23 mouse cellular contexts compared by ENCODE assay signal in genomic region chr13:3867158-3867557, GRCm38 (mm10). TPM values are rescaled to one million over a fixed set of nuclear protein-coding genes. Genes with fewer than 3 reads are reported as not detected.
A peak's percentile ranks its signal among the peaks of the same experiment; 100 is the strongest.
DNase-seq lines count a peak whose midpoint lies in the region; ATAC-seq and TF ChIP-seq lines count a peak whose summit lies in the region.
"Had no signal": no experiment of that assay in that cellular context is flagged by ENCODE, and none has a peak within 500 bp of the region (broad histone marks: within the 10 kb centered on the region; RNA-seq: fewer than 3 reads in every experiment).

No protein-coding gene starts in this region.

- DNase-seq in heart, adult 9 months (ENCODE audit: low spot score in 2 of 2): no peak
- DNase-seq in MEL (ENCODE audit: low read depth, low spot score): peak; percentile 89
- DNase-seq in thymus, postnatal 10 days (ENCODE audit: low spot score in 2 of 2): no peak
- DNase-seq in adipocyte (ENCODE audit: low spot score): no peak
- no peak for DNase-seq in layer of hippocampus, adult 9-10 months (ENCODE audit: low spot score)
- DNase-seq: B cell, adult 2 months; cerebellum, postnatal 10 days; forebrain, postnatal 0 days; gastrocnemius, postnatal 25 days; heart, postnatal 10 days; layer of hippocampus, postnatal 36 days had no signal

- peak; percentile 75 for ATAC-seq in heart, embryonic 12.5 days (ENCODE audit: insufficient number of reproducible peaks, low FRiP score)
- peak; percentile 36; the same call in 1 of the 2 replicates for ATAC-seq in megakaryocyte, adult 5-6 weeks (ENCODE audit: poor library complexity, severe bottlenecking)
- ATAC-seq: activated CD4-positive, CD25-positive, alpha-beta regulatory T cell, adult 4 months; forebrain, postnatal 0 days; hindbrain, postnatal 0 days had no signal

- peak; percentile 40 to 88 for TF ChIP-seq EP300 in MEL (IDR thresholded peaks at IDR 0.05; ENCODE audit: low read depth in 1 of 2, low read length in 2 of 2)

- no peak overlapping the region for H3K9ac ChIP-seq in heart, embryonic 12.5 days
- H3K9ac ChIP-seq in MEL (ENCODE audit: control insufficient read depth, low read depth, low read length, poor library complexity, severe bottlenecking): peak overlapping the region; percentile 71
- H3K9ac ChIP-seq: embryonic facial prominence, embryonic 13.5 days; forebrain, postnatal 0 days had no signal

- peaks cover 6% of the 10 kb centered on the region; the same call in 1 of the 2 replicates for H3K4me1 ChIP-seq in heart, embryonic 12.5 days (replicated peaks)
- H3K4me1 ChIP-seq in MEL (ENCODE audit: control insufficient read depth in 1 of 2, insufficient read depth in 2 of 2, low read length in 2 of 2): peaks cover 11 to 50% of the 10 kb centered on the region in 2 experiments
- H3K4me1 ChIP-seq in erythroblast, embryonic 14.5 days (ENCODE audit: control insufficient read depth): peaks cover 96% of the 10 kb centered on the region
- H3K4me1 ChIP-seq: embryonic facial prominence, embryonic 13.5 days; limb, embryonic 10.5 days had no signal

- peak in 1 of 2 experiments; percentile 46; a peak in 2 of 4 replicates for TF ChIP-seq POLR2A in MEL (IDR thresholded peaks at IDR 0.05; ENCODE audit: control insufficient read depth in 1 of 2, insufficient read depth in 1 of 2, low read depth in 1 of 2, low read length in 2 of 2, poor library complexity in 1 of 2)

- H3K4me3 ChIP-seq in heart, embryonic 12.5 days: no peak overlapping the region
- peak overlapping the region; percentile 15 to 29 for H3K4me3 ChIP-seq in MEL (ENCODE audit: control insufficient read depth in 1 of 2, insufficient read depth in 1 of 2, low read depth in 2 of 2, low read length in 2 of 2)
- peak overlapping the region; percentile 47 for H3K4me3 ChIP-seq in erythroblast, embryonic 14.5 days (replicated peaks)
- H3K4me3 ChIP-seq: embryonic facial prominence, embryonic 13.5 days; limb, embryonic 10.5 days had no signal

- TF ChIP-seq CTCF in MEL (IDR thresholded peaks at IDR 0.05 in 2 of 3, conservative IDR thresholded peaks at IDR 0.05 in 1 of 3; ENCODE audit: control insufficient read depth in 1 of 3, insufficient read depth in 1 of 3, low read depth in 2 of 3, low read length in 3 of 3, poor library complexity in 1 of 3, severe bottlenecking in 1 of 3): no peak

- TF ChIP-seq RAD21 in MEL (IDR thresholded peaks at IDR 0.05; ENCODE audit: low read depth, low read length): no peak

- no peaks in the 10 kb centered on the region for H3K9me3 ChIP-seq in heart, embryonic 12.5 days (replicated peaks)
- H3K9me3 ChIP-seq in MEL (replicated peaks; ENCODE audit: insufficient read depth, low read length): no peaks in the 10 kb centered on the region
- no peaks in the 10 kb centered on the region for H3K9me3 ChIP-seq in erythroblast, embryonic 14.5 days (ENCODE audit: control insufficient read depth, low read length)
- H3K9me3 ChIP-seq: embryonic facial prominence, embryonic 13.5 days; G1E; limb, embryonic 10.5 days had no signal

- WGBS in heart, embryonic 12.5 days: 68% methylated on average over 6 of the region's 6 CpGs

- no peak overlapping the region for H3K27ac ChIP-seq in heart, embryonic 12.5 days (ENCODE audit: poor library complexity, severe bottlenecking)
- peak overlapping the region; percentile 97 for H3K27ac ChIP-seq in MEL (ENCODE audit: control insufficient read depth, low read depth, low read length)
- H3K27ac ChIP-seq: embryonic facial prominence, embryonic 13.5 days; hindbrain, postnatal 0 days; kidney, postnatal 0 days; limb, embryonic 10.5 days had no signal

- H3K27me3 ChIP-seq in heart, embryonic 12.5 days (replicated peaks): no peaks in the 10 kb centered on the region
- H3K27me3 ChIP-seq in MEL (ENCODE audit: control insufficient read depth in 1 of 2, insufficient read depth in 2 of 2, low read length in 2 of 2): no peaks in the 10 kb centered on the region
- no peaks in the 10 kb centered on the region for H3K27me3 ChIP-seq in erythroblast, embryonic 14.5 days (ENCODE audit: control insufficient read depth)
- H3K27me3 ChIP-seq: embryonic facial prominence, embryonic 13.5 days had no signal

- H3K36me3 ChIP-seq in heart, embryonic 12.5 days: no peaks in the 10 kb centered on the region
- peaks cover 0 to 44% of the 10 kb centered on the region in 2 experiments; a peak in 2 of 4 replicates for H3K36me3 ChIP-seq in MEL (ENCODE audit: control insufficient read depth in 1 of 2, insufficient read depth in 2 of 2, low read length in 2 of 2)
- H3K36me3 ChIP-seq in erythroblast, embryonic 14.5 days (ENCODE audit: control insufficient read depth): no peaks in the 10 kb centered on the region; the same call in 1 of the 2 replicates
- H3K36me3 ChIP-seq: embryonic facial prominence, embryonic 13.5 days; G1E; limb, embryonic 10.5 days had no signal

- H3K79me2 ChIP-seq in MEL (ENCODE audit: control insufficient read depth, insufficient read depth, low read length, poor library complexity): no peaks in the 10 kb centered on the region; the same call in 1 of the 2 replicates

- H3K4me2 ChIP-seq in heart, embryonic 12.5 days: no peak overlapping the region
- H3K4me2 ChIP-seq: embryonic facial prominence, embryonic 13.5 days had no signal

TF ChIP-seq in MEL, 35 proteins besides CTCF, POLR2A, EP300 and RAD21:
- TF ChIP-seq RCOR1 (IDR thresholded peaks at IDR 0.05; ENCODE audit: low read depth, low read length): peak; percentile 40; the same call in 1 of the 2 replicates
- TF ChIP-seq ZC3H11A (IDR thresholded peaks at IDR 0.05; ENCODE audit: low read depth, low read length): no peak
- no peak for TF ChIP-seq KAT2A (conservative IDR thresholded peaks at IDR 0.05; ENCODE audit: low read depth, low read length)
- TF ChIP-seq GATA1 (IDR thresholded peaks at IDR 0.05; ENCODE audit: low read depth, low read length): peak; percentile 83
- peak; percentile 74; the same call in 1 of the 2 replicates for TF ChIP-seq TBP (IDR thresholded peaks at IDR 0.05; ENCODE audit: low read depth, low read length)
- TF ChIP-seq ELF1 (IDR thresholded peaks at IDR 0.05; ENCODE audit: low read depth, low read length): no peak
- TF ChIP-seq TCF12 (IDR thresholded peaks at IDR 0.05; ENCODE audit: low read depth, low read length): peak; percentile 21; the same call in 1 of the 2 replicates
- peak; percentile 29 for TF ChIP-seq SIN3A (IDR thresholded peaks at IDR 0.05; ENCODE audit: low read length)
- no peak for TF ChIP-seq MYB (IDR thresholded peaks at IDR 0.05; ENCODE audit: low read depth, low read length)
- no peak for TF ChIP-seq E2F4 (IDR thresholded peaks at IDR 0.05; ENCODE audit: borderline replicate concordance, low read depth, low read length)
- TF ChIP-seq ZMIZ1 (IDR thresholded peaks at IDR 0.05; ENCODE audit: low read depth, low read length): 0 out of 2 replicates have a peak, but pooled peaks have one; percentile 18
- TF ChIP-seq POLR2AphosphoS2 (IDR thresholded peaks at IDR 0.05; ENCODE audit: low read length): no peak; the same call in 1 of the 2 replicates
- peak; percentile 14; the same call in 1 of the 2 replicates for TF ChIP-seq HCFC1 (IDR thresholded peaks at IDR 0.05; ENCODE audit: low read depth, low read length)
- TF ChIP-seq MXI1 (IDR thresholded peaks at IDR 0.05; ENCODE audit: low read depth, low read length): no peak
- no peak for TF ChIP-seq NELFE (IDR thresholded peaks at IDR 0.05; ENCODE audit: low read depth, low read length)
- TF ChIP-seq CHD2 (IDR thresholded peaks at IDR 0.05; ENCODE audit: low read length): no peak
- TF ChIP-seq CHD1 (IDR thresholded peaks at IDR 0.05; ENCODE audit: low read depth, low read length): 0 out of 2 replicates have a peak, but pooled peaks have one; percentile 30
- no peak for TF ChIP-seq USF1 (IDR thresholded peaks at IDR 0.05; ENCODE audit: low read depth, low read length)
- TF ChIP-seq ETS1 (IDR thresholded peaks at IDR 0.05; ENCODE audit: low read depth, low read length): peak; percentile 68; the same call in 1 of the 2 replicates
- TF ChIP-seq SMC3 (IDR thresholded peaks at IDR 0.05; ENCODE audit: low read depth, low read length): no peak
- no peak for TF ChIP-seq POLR2AphosphoS5 (IDR thresholded peaks at IDR 0.05; ENCODE audit: borderline replicate concordance, low read depth, low read length)

RNA-seq across cellular contexts. Expression of gene Calm5, which starts 13.2 kb away (rescaled TPM):
- polyA plus RNA-seq in heart, embryonic 12.5 days (2016; fragmentation: Nextera tagmentation; extraction: Ambion mirVana): not detected in 2 replicates
- total RNA-seq in MEL (2012; rRNA removed): not detected in 2 replicates
- not detected for polyA plus RNA-seq in MEL (2012; ENCODE audit: insufficient read depth in 1 of 2, insufficient read length in 2 of 2, low read depth in 1 of 2, low replicate concordance in 2 of 2, missing spikeins in 1 of 2)
- polyA plus RNA-seq in erythroblast, embryonic 14.5 days (2012): not detected in 2 replicates
- not detected in 2 replicates for total RNA-seq in megakaryocyte, adult 5-6 weeks (2015)
- total RNA-seq in megakaryocyte, adult 5-6 weeks (2017): not detected in 2 replicates
- total RNA-seq: forebrain, postnatal 0 days; G1E; gastrocnemius, postnatal 25 days; heart, postnatal 10 days; hindbrain, postnatal 0 days; layer of hippocampus, postnatal 36 days; midbrain, postnatal 0 days had no signal
- polyA plus RNA-seq: activated CD4-positive, CD25-positive, alpha-beta regulatory T cell, adult 4 months; brain, embryonic 14.5 days; embryonic facial prominence, embryonic 13.5 days; forebrain, postnatal 0 days; G1E; hindbrain, postnatal 0 days; kidney, postnatal 0 days; limb, embryonic 10.5 days; midbrain, postnatal 0 days; neural tube, embryonic 14.5 days had no signal

RNA-seq across cellular contexts. Expression of gene Calm4, which starts 29.6 kb away (rescaled TPM):
- polyA plus RNA-seq in heart, embryonic 12.5 days (2016; fragmentation: Nextera tagmentation; extraction: Ambion mirVana): not detected in 2 replicates
- not detected in 2 replicates for total RNA-seq in MEL (2012; rRNA removed)
- polyA plus RNA-seq in MEL (2012; ENCODE audit: insufficient read depth in 1 of 2, insufficient read length in 2 of 2, low read depth in 1 of 2, low replicate concordance in 2 of 2, missing spikeins in 1 of 2): not detected
- not detected in 2 replicates for polyA plus RNA-seq in erythroblast, embryonic 14.5 days (2012)
- not detected in 2 replicates for total RNA-seq in megakaryocyte, adult 5-6 weeks (2015)
- not detected in 2 replicates for total RNA-seq in megakaryocyte, adult 5-6 weeks (2017)
- total RNA-seq: forebrain, postnatal 0 days; G1E; gastrocnemius, postnatal 25 days; heart, postnatal 10 days; hindbrain, postnatal 0 days; layer of hippocampus, postnatal 36 days had no signal
- polyA plus RNA-seq: activated CD4-positive, CD25-positive, alpha-beta regulatory T cell, adult 4 months; forebrain, postnatal 0 days; G1E; kidney, postnatal 0 days; limb, embryonic 10.5 days; midbrain, postnatal 0 days; neural tube, embryonic 14.5 days had no signal

RNA-seq across cellular contexts. Expression of gene Net1, which starts 50.9 kb away (rescaled TPM):
- 63.6 and 63.7 TPM in 2 replicates for polyA plus RNA-seq in heart, embryonic 12.5 days (2016; fragmentation: Nextera tagmentation; extraction: Ambion mirVana)
- total RNA-seq in MEL (2012; rRNA removed): 29.2 and 29.8 TPM in 2 replicates
- polyA plus RNA-seq in MEL (2012; ENCODE audit: insufficient read depth in 1 of 2, insufficient read length in 2 of 2, low read depth in 1 of 2, low replicate concordance in 2 of 2, missing spikeins in 1 of 2): 100 to 1,000 TPM in 1 of 2 experiments, 10 to 100 TPM in 1; 63.2 to 125 TPM
- polyA plus RNA-seq in erythroblast, embryonic 14.5 days (2012): 5.8 and 9.3 TPM in 2 replicates
- 31.1 and 38.0 TPM in 2 replicates for total RNA-seq in megakaryocyte, adult 5-6 weeks (2015)
- 81.2 and 102 TPM in 2 replicates for total RNA-seq in megakaryocyte, adult 5-6 weeks (2017)

RNA-seq across cellular contexts. Expression of gene Tubal3, which starts 50.9 kb away (rescaled TPM):
- not detected in 2 replicates for polyA plus RNA-seq in heart, embryonic 12.5 days (2016; fragmentation: Nextera tagmentation; extraction: Ambion mirVana)
- not detected in 2 replicates for total RNA-seq in MEL (2012; rRNA removed)
- polyA plus RNA-seq in MEL (2012; ENCODE audit: insufficient read depth in 1 of 2, insufficient read length in 2 of 2, low read depth in 1 of 2, low replicate concordance in 2 of 2, missing spikeins in 1 of 2): not detected
- polyA plus RNA-seq in erythroblast, embryonic 14.5 days (2012): not detected in 2 replicates
- not detected in 2 replicates for total RNA-seq in megakaryocyte, adult 5-6 weeks (2015)
- total RNA-seq in megakaryocyte, adult 5-6 weeks (2017): not detected in 2 replicates
- total RNA-seq: forebrain, postnatal 0 days; gastrocnemius, postnatal 25 days; heart, postnatal 10 days; hindbrain, postnatal 0 days; layer of hippocampus, postnatal 36 days; midbrain, postnatal 0 days had no signal
- polyA plus RNA-seq: brain, embryonic 14.5 days; embryonic facial prominence, embryonic 13.5 days; G1E; hindbrain, postnatal 0 days; kidney, postnatal 0 days; limb, embryonic 10.5 days; midbrain, postnatal 0 days; neural tube, embryonic 14.5 days had no signal
